Mouse (Mus musculus): ENCODE data around the gene Enah.
A peak's percentile ranks its signal among the peaks of the same experiment; 100 is the strongest.

Enah gene

DNA sequence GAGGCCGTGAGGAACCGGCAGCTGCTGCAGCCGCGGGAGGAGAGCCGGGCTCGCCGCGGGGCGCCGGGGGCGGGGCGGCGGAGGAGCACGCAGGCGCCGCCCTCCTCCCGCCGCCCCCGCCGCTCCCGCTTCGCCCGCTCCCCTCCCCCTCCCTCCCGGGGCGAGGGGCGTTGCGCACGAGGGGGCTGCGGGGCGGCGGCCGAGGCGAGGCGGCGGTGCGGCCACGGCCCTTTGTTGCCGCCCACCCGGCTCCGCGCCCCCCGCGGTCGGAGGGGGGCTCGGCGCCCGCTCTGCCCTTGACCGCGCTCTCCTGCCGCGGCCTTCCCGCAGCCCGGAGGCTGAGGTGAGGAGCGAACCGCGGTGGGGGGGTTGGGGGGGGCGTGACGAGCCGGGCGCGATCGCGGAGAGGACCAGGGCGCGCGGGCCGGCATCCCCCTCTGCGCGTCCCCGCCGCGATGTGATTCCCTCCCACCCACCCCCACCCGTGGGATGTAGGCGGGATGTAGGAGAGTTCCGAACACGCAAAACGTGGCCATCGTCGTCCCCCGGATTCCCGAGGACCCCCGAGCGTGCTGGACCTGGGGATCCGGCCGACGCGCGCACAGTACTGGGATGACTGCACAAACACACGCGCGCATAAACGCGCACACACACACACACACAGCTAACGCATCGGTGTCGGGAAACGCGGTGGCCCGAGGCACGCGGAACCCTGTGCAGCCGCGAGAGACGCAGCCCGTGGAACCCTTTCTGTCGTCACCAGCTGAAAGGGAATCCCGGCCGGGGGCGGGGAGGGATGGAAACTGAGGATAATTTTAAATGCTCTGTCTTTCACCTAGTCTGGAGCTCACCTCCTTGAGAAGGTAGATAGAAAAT, at the start of gene Enah:
Enah (minus strand) TSS at position 65 of the 876 bp plus-strand sequence.
- peak; percentile 33 for DNase-seq (ENCODE audit: low read depth, low spot score)

DNA sequence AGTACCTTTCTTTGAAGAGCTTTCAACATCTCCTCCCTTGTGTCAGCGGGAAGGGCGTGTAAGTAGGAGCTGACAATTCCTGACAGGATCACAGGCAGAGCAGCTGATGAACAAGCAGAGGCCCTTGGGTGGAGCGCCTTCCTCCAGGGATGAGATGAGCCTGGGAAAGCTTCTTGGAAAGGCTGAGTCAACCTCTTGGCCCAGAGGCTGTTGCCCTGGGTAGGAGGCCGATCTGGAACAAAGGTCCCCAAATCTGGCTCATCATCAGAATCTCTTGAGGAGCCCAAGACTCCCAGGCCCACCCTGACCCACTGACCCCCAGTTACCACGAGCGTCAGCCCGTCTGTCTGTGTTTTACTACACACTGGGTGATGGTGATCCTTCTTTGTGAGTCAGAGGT, 48.3 kb upstream of the Enah start:
- DNase-seq (ENCODE audit: low read depth, low spot score): peak; percentile 53

DNA sequence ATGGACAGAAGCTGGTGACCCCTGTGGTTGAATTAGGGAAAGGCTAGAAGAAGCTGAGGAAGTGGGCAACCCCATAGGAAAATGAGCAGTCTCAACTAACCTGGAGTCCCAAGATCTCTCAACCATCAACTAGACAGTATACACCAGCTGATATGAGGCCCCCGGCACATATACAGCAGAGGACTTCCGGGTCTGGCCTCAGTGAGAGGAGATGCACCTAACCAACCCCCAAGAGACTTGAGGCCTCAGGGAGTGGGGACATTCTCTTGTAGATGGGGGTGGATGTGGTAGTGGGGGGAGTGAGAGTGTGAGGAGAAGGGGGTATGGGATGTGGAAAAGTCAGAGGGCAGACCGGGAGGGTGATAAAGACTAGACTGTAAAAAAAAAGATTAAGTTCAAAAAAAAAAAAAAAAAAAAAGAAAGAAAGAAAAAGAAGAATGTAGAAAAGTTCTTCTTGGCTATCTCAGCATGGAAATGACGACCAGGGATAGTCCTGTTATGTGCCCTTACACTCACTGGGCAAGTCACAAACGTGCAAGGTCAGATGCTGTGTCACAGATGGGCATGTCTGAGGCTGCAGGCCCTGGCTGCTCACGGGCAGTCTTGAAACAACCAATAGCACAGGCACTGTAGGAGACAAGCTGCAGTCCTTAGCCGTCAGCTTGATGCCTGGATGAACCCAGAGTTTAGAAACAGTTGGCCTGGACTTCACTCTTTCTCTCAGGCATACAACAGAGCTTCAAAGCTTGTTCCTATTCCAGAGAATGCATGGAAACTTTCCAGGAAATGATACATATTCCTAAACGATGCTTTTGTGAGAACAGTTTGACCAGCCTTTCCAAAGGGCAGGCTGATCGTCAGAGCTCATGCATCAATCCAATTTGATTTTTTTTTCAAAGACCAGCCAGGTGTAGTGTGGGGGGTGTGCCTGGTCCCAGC, 47.0 kb upstream of the Enah start:
- DNase-seq (ENCODE audit: low read depth, low spot score): no peak

DNA sequence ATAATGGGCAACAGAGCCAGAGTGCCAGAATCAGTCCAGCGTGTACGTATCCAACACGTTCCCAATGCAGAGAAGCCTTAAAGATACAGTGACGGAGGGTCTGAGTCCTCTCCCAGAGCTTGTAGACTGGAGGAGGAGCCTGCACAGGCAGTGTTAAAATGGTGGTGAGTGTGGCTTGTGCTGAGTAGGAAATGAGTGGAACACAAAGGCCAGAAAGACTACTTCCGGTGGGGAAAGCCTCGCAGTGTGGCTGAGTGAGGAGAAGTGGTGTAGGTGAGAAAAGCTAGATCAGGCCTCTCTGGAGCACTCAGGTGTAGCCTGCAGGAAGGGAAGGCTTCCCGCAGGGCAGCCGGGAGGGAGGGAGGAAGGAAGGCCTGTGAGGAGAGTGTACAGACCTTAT, 43.9 kb upstream of the Enah start:
- no peak for DNase-seq (ENCODE audit: low read depth, low spot score)

DNA sequence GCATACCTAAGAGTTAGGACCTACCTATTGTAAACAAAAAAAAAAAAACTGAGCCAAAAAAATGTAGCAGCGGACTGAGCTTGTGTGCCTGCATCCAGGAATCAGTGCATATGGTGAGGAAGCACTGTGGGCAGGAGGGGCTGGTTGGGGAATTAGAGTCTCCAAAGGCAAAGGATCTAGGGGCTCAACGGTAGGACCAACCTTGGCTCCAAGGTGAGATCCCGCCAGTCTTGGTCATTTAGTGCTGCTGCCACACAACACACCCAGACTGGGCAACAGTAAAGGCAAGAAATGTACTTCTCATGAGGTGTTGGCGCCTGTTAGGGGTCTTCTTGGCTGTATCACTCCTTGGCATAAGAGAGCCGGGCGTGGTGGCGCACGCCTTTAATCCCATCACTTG, 43.0 kb upstream of the Enah start:
- DNase-seq (ENCODE audit: low read depth, low spot score): no peak

DNA sequence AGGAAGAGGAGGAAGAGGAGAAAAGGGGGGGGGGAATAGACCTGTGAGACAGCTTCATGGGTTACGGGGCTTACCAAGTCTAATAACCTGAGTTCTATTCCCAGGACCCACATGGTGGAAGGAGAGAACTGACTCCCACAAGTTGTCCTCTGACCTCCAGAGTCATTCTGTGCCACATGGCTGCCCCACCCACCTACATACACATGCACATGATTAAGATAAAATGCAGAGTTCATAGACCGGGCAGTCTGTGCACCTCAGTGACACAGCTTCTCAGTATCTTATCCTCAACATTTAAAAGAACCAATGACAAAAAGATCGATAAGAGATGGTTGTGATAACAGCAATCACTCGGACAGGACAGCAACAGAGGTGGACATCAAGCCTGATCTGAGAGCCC, 41.4 kb upstream of the Enah start:
- DNase-seq (ENCODE audit: low read depth, low spot score): no peak

DNA sequence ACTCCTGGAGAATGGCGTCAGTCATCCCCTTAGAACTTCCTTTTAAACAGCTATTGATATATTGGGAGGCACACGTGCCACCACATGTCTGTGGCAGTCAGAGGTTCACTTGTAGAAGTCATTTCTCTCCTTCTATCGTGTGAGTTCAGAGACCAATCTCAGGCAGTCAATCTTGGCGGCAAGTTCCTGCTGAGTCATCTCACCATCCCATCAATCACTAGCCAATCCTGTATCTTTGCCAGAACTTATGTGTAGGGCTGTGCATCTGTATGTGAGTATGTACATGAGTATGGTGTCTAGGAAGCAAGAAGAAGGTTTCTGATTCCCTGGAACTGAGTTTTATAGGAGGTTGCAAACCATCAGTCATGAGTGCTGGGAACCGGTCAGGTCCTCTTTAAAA, 40.0 kb upstream of the Enah start:
- no peak for DNase-seq (ENCODE audit: low read depth, low spot score)

DNA sequence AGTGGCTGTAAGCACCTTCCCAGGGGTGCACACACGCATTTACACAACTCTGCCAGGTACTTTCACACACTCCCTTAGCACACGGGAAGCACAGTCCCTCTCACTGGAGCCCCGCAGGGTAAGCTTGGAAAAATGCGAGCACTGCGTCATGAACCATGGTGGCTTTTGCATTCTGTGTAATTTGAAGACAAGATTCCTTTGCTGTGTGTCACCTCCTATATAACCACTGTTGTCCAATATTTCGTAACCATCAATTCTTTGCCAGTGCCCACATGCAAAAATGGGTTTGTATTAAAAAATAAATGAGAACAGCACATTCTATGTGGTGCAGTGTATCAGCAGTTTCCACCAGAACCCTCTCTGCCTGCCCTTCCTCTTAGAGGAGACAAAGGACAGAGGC, 38.2 kb upstream of the Enah start:
- no peak for DNase-seq (ENCODE audit: low read depth, low spot score)

GRCm38 (mm10) chr1:182055122-182055521, 35.3 kb upstream of the Enah start:
- DNase-seq (ENCODE audit: low read depth, low spot score): peak; percentile 51

- no peak for DNase-seq (ENCODE audit: low read depth, low spot score)
These were observed 34.9 kb upstream of the Enah start for GRCm38 (mm10) chr1:182054651-182055050.

- no peak for DNase-seq (ENCODE audit: low read depth, low spot score)
These were observed 33.2 kb upstream of the Enah start for GRCm38 (mm10) chr1:182052973-182053372.

DNA sequence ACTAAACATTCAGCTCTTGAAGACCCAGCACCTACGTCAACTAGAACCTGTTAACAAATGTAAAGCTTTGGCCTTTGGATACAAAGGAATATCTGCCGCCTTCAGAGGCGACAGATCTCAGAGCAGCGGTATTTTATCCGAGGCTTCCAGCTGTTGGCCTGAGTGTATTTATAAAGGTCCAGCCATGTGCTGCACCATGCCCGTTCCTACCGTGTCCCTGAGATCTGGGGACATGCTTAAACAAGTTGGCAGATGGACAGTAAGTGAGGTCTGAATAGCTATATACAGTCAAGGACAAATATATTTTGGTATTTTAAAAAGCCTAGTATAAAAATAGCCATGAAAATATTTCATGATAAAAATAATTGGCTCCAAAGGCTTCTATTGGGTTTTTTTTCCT, 32.6 kb upstream of the Enah start:
- no peak for DNase-seq (ENCODE audit: low read depth, low spot score)

GRCm38 (mm10) chr1:182049813-182050212, 30.0 kb upstream of the Enah start:
- DNase-seq (ENCODE audit: low read depth, low spot score): no peak

GRCm38 (mm10) chr1:182048101-182048500, 28.3 kb upstream of the Enah start:
- no peak for DNase-seq (ENCODE audit: low read depth, low spot score)

DNA sequence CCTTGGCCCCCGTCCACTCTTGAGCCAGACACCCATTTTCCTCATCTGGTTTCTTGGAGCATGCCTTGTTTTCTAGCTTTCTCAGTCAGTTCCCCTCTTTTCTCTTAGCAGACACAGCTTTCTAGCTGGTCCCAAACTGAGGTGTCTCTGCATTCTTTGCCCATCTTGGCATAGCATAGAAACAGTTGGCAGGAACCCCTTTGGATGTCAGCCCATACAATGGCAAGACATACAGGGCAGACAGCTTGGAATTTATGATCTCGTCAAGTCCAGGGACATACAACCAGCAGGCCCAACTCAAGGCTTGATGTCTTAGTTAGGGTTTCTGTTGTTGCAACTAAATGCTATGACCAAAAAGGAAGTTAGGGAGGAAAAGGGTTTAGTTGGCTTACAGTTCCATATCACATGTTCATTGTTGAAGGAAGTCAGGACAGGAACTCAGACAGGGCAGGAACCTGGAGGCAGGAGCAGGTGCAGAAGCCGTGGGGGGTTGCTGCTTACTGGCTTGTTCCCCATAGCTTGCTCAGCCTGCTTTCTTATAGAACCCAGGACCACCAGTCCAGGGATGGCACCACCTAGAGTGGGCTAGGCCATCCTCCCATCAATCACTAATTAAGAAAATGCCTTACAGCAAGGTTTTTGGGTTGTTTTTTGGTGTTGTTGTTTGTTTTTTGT, 27.4 kb upstream of the Enah start:
- DNase-seq (ENCODE audit: low read depth, low spot score): no peak

DNA sequence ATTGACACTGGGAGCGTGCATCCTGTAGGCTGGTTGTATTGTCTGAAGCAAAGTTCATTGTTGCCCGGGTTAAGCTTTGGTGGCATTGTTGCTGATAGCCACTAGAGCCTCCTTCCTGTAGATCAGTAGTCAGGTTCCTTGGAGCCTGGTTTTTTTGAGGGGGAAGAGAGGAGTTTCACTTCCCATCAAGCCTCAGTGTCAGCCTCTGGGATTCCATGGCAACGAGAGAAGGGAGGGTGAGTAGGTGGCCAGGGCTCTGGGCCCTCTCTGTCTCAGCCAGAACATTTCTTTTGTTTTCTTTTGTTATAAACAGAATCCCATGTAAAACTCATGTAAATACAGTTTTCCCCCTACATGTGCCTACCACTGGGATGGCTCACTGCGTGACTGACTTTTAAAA, 25.4 kb upstream of the Enah start:
- DNase-seq (ENCODE audit: low read depth, low spot score): no peak

DNA sequence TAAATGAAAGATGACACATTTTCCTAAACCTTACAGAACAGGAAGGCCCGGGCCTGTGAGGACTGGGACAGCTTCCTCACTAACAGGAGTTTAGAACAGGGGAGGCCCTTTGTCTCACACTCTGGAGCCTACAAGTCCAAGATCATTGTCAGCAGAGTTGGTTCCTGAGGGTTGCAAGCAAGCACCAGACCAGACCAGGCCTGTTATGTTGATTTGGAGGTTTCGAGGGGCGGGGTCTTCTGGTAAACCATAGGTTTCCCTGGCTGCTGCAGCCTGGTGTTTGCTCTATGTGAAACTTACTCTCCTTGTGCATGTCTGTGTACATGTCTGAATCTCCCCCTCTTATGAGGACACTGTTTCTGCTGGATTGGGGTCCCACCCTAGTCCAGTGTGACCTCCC, 20.7 kb upstream of the Enah start:
- DNase-seq (ENCODE audit: low read depth, low spot score): no peak

- no peak for DNase-seq (ENCODE audit: low read depth, low spot score)
These were observed 12.0 kb upstream of the Enah start for GRCm38 (mm10) chr1:182031757-182032156.

GRCm38 (mm10) chr1:182031066-182031465, 11.3 kb upstream of the Enah start:
- no peak for DNase-seq (ENCODE audit: low read depth, low spot score)

DNA sequence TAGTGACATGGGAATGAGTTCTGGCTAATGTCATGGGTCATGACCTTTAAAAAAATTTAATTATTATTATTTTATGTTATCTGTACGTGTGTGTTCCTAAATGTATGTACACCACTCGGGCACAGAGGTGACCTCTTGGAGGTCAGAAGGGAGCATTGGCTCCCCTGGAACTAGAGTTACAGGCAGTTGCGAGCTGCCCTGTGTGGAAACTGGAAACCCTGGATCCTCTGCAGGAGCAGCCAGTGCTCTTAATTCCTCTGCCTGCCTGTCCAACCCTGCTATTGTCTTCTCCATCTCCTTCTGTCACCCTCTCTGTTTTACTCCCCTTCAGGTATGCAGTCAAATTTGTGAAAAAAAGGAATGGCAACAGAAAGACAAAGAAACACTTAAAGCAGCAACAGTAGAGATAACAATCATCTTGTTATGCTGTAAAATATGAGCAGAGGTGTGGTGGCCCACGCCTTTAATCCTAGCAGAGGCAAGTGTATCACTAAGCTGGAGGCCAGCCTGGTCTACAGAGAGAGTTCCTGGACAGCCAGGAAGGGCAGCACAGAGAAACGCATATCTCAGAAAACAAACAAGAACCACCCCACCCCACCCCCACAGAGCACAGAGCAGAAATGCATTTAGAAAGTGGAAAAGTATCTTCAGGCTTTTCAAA, 10.3 kb upstream of the Enah start:
- DNase-seq (ENCODE audit: low read depth, low spot score): no peak

All from skeletal muscle tissue, adult 2 months (tissue).